Mouse (Mus musculus) frontal cortex, postnatal 25 days (tissue): ENCODE data around the gene 1110008L16Rik.
A peak's percentile ranks its signal among the peaks of the same experiment; 100 is the strongest.
"Not testable (repeated sequence)": the region's sequence is repeated elsewhere in the genome, so short reads cannot be mapped to it uniquely, and the experiment has no call there.

Source experiments
- DNase-seq, 2 experiments: peaks; one replicate each; pipeline ENCODE4 v3.0.0; 2022; ENCODE audit warnings: low spot score in 2 of 2

The 1110008L16Rik gene

GRCm38 (mm10) chr12:55392733-55393577, 93.6 kb downstream of the 1110008L16Rik start:
- no peak for DNase-seq

GRCm38 (mm10) chr12:55395601-55396000, 96.2 kb downstream of the 1110008L16Rik start:
- not testable (repeated sequence) for DNase-seq

- DNase-seq = no peak
Measured at GRCm38 (mm10) chr12:55396536-55396935, 97.2 kb downstream of the 1110008L16Rik start.

- DNase-seq = no peak
Measured at GRCm38 (mm10) chr12:55397544-55398239, 98.3 kb downstream of the 1110008L16Rik start.

GRCm38 (mm10) chr12:55398240-55399127, 99.1 kb downstream of the 1110008L16Rik start:
- peak; percentile 71 to 81 for DNase-seq

GRCm38 (mm10) chr12:55399128-55399677, 99.8 kb downstream of the 1110008L16Rik start:
- DNase-seq = no peak

GRCm38 (mm10) chr12:55407888-55408287, 108.5 kb downstream of the 1110008L16Rik start:
- DNase-seq = no peak

GRCm38 (mm10) chr12:55415255-55415654, 115.9 kb downstream of the 1110008L16Rik start:
- DNase-seq = no peak

GRCm38 (mm10) chr12:55415762-55416161, 116.4 kb downstream of the 1110008L16Rik start:
- DNase-seq = no peak

- DNase-seq = no peak
Measured at GRCm38 (mm10) chr12:55420220-55420619, 120.8 kb downstream of the 1110008L16Rik start.

GRCm38 (mm10) chr12:55422057-55422456, 122.7 kb downstream of the 1110008L16Rik start:
- DNase-seq = no peak

GRCm38 (mm10) chr12:55426300-55426699, 126.9 kb downstream of the 1110008L16Rik start:
- no peak for DNase-seq

- DNase-seq = no peak
Measured at GRCm38 (mm10) chr12:55429201-55429600, 129.8 kb downstream of the 1110008L16Rik start.

- no peak for DNase-seq
Measured at GRCm38 (mm10) chr12:55429956-55430355, 130.6 kb downstream of the 1110008L16Rik start.
